Mouse (Mus musculus) limb, embryonic 10.5 days (tissue): ENCODE results near the gene Tbck. TPM values are rescaled to one million over a fixed set of nuclear protein-coding genes. Genes with fewer than 3 reads are reported as not detected.

Source experiments
- DNase-seq: peaks from one replicate; pipeline ENCODE4 v3.0.0-alpha.2; 2017; ENCODE audit warnings: low spot score
- H3K27ac ChIP-seq: fragments of 300-500 bp; sonication (generic); 2 replicates; pipeline ENCODE4 v1.5.1; 2016; ENCODE audit warnings: mild to moderate bottlenecking
- H3K27me3 ChIP-seq: fragments of 300-500 bp; sonication (generic); 2 replicates; pipeline ENCODE4 v1.6.1; 2016; ENCODE audit warnings: low read depth, mild to moderate bottlenecking; ENCODE audit not compliant: poor library complexity, severe bottlenecking
- H3K36me3 ChIP-seq: fragments of 300-500 bp; sonication (generic); 2 replicates; pipeline ENCODE4 v1.6.1; 2016; ENCODE audit warnings: mild to moderate bottlenecking, moderate library complexity
- H3K4me1 ChIP-seq: fragments of 300-500 bp; sonication (generic); 2 replicates; pipeline ENCODE4 v1.6.1; 2016
- H3K4me3 ChIP-seq: fragments of 300-500 bp; sonication (generic); 2 replicates; pipeline ENCODE4 v1.5.1; 2016; ENCODE audit warnings: mild to moderate bottlenecking, moderate library complexity
- H3K9me3 ChIP-seq: fragments of 300-500 bp; sonication (generic); replicated peaks from 2 replicates; pipeline ENCODE4 v1.6.1; 2016; ENCODE audit warnings: mild to moderate bottlenecking
- WGBS: fragments of 180-500 bp; shearing (Covaris S2); methylation state at CpG from one replicate; pipeline ENCODE4 v1.1.7; 2016; 5-methylcytosine and 5-hydroxymethylcytosine counted together
- polyA plus RNA-seq: library from polyadenylated mRNA; unstranded; fragments of >200 nt; fragmentation: Nextera tagmentation; extraction: Ambion mirVana; gene quantifications from 2 replicates; pipeline ENCODE4 v1.2.1, GENCODE M21; 2016

The Tbck gene
- polyA plus RNA-seq, 1 experiment from 2014 or later, result 23.1 TPM

DNA sequence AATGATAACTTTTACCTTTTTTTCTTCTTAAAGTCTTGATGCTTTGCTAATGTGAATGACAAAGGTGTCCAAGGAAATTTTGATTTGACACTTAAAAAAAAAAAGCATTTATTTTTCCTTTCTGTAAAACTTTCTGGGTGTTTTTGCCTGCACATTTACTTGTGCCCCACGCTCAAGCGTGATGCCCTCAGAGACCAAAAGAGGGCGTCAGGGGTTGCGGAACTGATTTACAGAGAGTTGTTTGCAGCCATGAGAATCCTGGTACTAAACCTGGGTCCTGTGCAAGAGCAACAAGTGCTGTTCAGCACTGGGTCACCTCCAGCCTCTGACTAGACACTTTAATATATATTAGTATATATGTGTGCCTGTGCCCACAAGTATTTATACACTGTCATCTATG is 23.0 kb downstream of the Tbck start:
- no peaks in the 10 kb centered on the region for H3K27me3 ChIP-seq
- H3K4me3 ChIP-seq, result no peak overlapping the region
- no peak for DNase-seq
- no peaks in the 10 kb centered on the region for H3K9me3 ChIP-seq
- peaks cover 6% of the 10 kb centered on the region; the same call in 1 of the 2 replicates for H3K36me3 ChIP-seq
- H3K27ac ChIP-seq, result no peak overlapping the region
- 85% methylated on average over 4 of the region's 4 CpGs for WGBS
- H3K4me1 ChIP-seq, result no peaks in the 10 kb centered on the region

DNA sequence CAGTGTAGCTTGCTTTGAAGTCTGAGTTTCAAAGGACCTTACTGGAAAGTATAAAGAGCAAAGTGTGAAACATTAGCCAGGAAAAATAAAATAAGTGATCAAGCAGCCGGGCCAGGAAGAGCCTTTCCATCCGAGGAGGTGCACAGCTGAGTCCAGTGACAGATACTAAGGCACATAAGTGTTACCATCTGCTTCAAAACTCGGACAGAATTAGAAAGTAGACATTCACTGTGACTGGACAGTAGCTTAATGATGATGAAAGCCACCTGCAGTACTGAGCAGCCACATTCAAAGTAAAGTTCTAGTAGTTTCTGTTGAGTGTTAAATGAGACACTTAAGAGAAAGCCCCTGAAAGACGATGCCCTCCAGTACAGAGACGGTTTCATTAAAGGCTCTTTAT is 30.0 kb downstream of the Tbck start:
- Histone ChIP-seq H3K27ac (no peak overlapping the region), H3K9me3 (no peaks in the 10 kb centered on the region), H3K27me3 (no peaks in the 10 kb centered on the region), H3K4me1 (peaks cover 7% of the 10 kb centered on the region; the same call in 1 of the 2 replicates), H3K4me3 (no peak overlapping the region), H3K36me3 (peaks cover 16% of the 10 kb centered on the region; the same call in 1 of the 2 replicates)
- DNase-seq, result no peak
- 29% methylated on average over 5 of the region's 5 CpGs for WGBS

DNA sequence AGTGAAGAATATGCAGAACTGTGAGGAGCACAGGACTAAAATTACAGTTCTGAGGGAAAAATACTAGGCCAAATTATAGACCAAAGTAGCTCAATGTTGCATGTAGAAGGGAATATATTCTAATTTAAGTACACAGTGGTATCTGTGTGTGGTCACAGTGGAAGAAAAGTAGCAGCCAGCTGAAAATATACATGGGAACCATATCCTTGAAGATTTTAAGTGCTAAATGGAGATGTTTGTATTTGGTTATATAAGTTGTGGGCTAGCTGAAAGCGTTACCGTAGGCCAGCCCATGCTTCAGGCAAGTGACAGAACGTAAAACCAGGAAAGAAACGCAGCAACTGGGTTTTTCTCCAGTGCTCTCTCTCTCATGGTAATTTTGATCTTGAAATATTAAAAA is 33.4 kb downstream of the Tbck start:
- no peak overlapping the region for H3K4me3 ChIP-seq
- 94% methylated on average over 4 of the region's 4 CpGs for WGBS
- DNase-seq, result no peak
- no peaks in the 10 kb centered on the region for H3K9me3 ChIP-seq
- H3K36me3 ChIP-seq, result peaks cover 20% of the 10 kb centered on the region
- peaks cover 7% of the 10 kb centered on the region; the same call in 1 of the 2 replicates for H3K4me1 ChIP-seq
- H3K27me3 ChIP-seq, result no peaks in the 10 kb centered on the region
- H3K27ac ChIP-seq, result no peak overlapping the region

DNA sequence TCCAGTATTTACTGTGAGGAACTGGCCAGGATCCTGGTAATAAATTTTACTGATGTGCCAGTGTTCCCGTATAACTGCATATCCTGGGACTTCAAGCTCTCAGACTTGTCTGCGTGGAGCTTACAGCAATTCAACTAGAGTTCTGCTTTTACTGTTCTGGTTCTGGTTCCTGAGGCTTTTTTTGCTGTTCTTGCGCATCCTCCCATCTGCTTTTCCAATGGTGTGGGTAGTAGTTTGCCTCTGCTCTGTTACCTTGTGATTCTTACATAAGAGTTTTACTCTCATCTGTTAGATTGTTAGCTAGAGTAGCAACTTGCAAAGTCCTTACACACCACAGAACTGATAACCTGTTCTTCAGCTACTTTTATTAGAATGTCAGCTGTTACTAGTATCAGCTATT is 40.4 kb downstream of the Tbck start:
- Histone ChIP-seq H3K9me3 (no peaks in the 10 kb centered on the region), H3K4me1 (no peaks in the 10 kb centered on the region), H3K36me3 (peaks cover 23% of the 10 kb centered on the region), H3K27ac (no peak overlapping the region), H3K4me3 (no peak overlapping the region), H3K27me3 (no peaks in the 10 kb centered on the region)
- WGBS, result 87% methylated on average over 3 of the region's 3 CpGs
- no peak for DNase-seq

DNA sequence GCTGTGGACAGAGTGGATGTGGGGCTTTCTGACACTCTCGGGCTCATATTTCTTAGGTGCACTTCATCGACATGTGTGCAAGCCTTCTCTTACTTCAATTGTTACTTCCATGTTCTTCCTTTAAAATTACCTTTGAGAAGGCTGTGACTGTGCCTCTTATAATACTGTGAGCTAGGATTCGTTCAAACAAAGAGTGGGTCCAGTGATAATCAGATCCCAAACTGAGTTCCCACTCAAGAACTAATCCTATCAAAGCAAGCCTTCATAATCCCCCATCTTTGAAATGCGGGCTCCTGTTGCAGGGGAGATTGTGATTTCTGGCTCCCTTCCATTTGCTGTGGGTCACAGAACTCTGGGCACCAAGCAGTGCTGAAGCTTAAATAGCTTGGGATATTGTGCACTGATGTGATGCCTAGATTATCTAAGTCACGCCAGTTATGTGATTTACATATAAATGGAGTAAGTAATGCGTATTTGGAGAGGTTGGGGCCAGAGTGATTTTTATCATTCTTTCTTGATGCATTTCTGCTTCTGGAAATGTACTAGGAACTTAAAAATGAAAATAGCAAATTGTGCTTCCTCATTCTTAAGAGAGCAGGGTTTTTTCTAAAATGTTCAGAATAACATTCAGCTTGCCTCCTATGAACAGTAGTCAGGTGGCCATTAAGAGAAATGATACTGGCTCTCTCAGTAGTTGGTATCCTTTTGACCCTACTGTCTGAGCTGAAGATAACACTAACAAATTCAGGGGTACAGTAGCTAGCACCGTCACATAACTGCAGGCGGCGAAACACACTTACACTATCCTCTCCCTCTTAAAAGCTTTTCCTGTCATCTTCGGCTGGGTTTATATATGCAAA is 60.6 kb downstream of the Tbck start:
- H3K4me1 ChIP-seq, result no peaks in the 10 kb centered on the region
- DNase-seq, result no peak
- no peak overlapping the region for H3K4me3 ChIP-seq
- WGBS, result 88% methylated on average over 10 of the region's 10 CpGs
- no peak overlapping the region for H3K27ac ChIP-seq
- H3K9me3 ChIP-seq, result no peaks in the 10 kb centered on the region
- H3K36me3 ChIP-seq, result no peaks in the 10 kb centered on the region
- H3K27me3 ChIP-seq, result no peaks in the 10 kb centered on the region

DNA sequence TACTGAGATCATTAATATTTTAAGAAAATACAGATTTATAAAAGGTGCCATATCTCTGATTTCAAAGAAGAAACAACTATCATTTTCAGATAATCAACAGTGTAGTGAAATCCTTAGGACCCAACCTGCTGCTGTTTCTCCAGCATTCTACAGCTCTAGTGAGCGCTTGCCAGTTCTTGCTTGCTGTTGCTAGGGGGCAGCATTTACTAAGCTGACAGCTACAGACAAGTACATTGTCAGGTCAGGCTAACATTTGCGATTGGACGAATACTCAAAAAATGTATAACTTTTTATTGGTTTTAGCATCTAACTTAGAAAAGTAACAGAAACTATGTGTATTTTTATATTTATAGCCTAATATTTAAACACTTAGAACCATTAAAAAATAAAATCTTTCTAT is 63.1 kb downstream of the Tbck start:
- H3K36me3 ChIP-seq, result no peaks in the 10 kb centered on the region
- no peaks in the 10 kb centered on the region for H3K9me3 ChIP-seq
- H3K27ac ChIP-seq, result no peak overlapping the region
- peak; percentile 37 for DNase-seq
- 53% methylated on average over 3 of the region's 3 CpGs for WGBS
- H3K4me3 ChIP-seq, result no peak overlapping the region
- no peaks in the 10 kb centered on the region for H3K27me3 ChIP-seq
- no peaks in the 10 kb centered on the region for H3K4me1 ChIP-seq

DNA sequence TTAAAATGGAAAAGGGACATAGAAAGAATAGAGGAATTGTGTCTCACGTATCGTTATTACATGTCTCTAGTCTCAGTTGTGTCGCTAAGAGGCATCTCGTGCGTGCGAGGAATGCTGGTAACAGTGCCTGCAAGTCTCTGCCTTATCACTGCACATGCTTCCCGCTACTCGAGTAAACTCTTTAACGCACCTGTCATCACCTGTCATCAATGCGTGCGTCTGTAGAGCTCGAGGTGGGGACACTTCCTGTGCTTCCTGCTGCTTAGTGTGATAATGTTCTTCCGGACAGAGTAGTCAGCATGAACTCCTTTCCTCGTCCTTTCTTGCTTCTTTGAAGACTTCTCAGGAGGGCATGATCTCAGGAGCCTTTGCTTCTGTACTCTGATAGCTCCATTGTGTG is 63.8 kb downstream of the Tbck start:
- H3K36me3 ChIP-seq, result peaks cover 4% of the 10 kb centered on the region; the same call in 1 of the 2 replicates
- no peaks in the 10 kb centered on the region for H3K27me3 ChIP-seq
- WGBS, result 85% methylated on average over 14 of the region's 14 CpGs
- DNase-seq, result no peak
- H3K4me3 ChIP-seq, result no peak overlapping the region
- no peaks in the 10 kb centered on the region for H3K4me1 ChIP-seq
- H3K27ac ChIP-seq, result no peak overlapping the region
- no peaks in the 10 kb centered on the region for H3K9me3 ChIP-seq

DNA sequence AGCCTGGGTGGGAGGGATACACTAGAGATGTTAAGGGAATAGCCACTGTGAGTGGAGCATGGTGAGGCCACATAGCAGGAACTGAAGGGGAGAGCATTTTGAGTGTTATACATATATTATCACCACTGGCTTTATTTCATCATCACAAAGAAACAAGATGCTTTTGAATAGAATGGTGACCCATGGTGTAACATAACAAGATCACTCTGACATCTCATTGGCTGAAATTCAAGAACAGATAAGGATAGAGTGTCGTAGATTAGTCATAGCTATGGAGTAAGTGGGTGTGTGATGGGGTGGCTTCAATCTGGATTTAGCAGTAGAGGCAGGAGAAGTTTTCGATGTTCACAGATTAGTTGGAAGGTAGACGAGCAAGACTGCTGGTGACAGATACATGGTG is 64.8 kb downstream of the Tbck start:
- Histone ChIP-seq H3K4me1 (no peaks in the 10 kb centered on the region), H3K9me3 (no peaks in the 10 kb centered on the region), H3K27ac (no peak overlapping the region), H3K27me3 (no peaks in the 10 kb centered on the region), H3K4me3 (no peak overlapping the region), H3K36me3 (peaks cover 11% of the 10 kb centered on the region; the same call in 1 of the 2 replicates)
- WGBS, result 92% methylated on average over 3 of the region's 3 CpGs
- DNase-seq, result no peak

DNA sequence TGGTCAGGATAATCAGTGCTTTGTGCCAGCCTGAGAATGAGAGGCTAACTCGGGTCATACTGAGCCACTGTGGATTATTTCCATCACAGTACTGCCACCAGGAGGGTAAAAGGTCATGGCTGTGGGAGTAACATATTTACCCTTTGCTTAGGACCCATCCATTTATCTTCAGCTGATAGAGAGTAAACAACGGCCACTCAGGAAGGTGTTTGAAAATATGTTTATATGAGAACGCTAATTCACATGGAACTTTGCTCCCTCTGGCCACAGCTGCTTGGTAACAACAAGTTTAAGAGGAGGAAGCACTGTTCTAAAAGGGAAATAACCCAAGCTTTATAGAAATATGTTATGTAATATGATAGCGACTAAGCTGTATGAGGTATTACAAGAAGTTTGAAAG is 68.8 kb downstream of the Tbck start:
- no peak overlapping the region for H3K4me3 ChIP-seq
- WGBS, result 86% methylated on average over 4 of the region's 4 CpGs
- H3K4me1 ChIP-seq, result no peaks in the 10 kb centered on the region
- no peak overlapping the region for H3K27ac ChIP-seq
- H3K36me3 ChIP-seq, result peaks cover 22% of the 10 kb centered on the region; the same call in 1 of the 2 replicates
- H3K9me3 ChIP-seq, result no peaks in the 10 kb centered on the region
- DNase-seq, result no peak
- H3K27me3 ChIP-seq, result no peaks in the 10 kb centered on the region

DNA sequence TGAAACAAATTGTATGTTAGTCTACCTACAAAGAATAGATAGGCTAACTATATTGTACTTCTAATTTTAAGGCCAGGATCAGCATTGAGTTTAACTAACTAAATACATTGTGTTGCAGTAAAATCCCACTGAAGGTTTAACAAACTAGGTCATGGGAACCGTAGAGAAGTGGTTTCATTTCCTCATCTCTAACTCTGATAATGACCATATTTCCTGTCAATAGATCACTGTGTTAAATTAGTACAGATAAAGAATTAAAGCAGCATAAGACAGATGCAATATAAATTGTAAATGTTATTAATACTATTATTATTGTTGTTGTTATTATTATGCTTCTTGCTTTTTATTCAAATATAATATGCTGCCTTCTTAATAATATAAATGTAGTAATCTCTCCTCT is 72.3 kb downstream of the Tbck start:
- H3K4me1 ChIP-seq, result no peaks in the 10 kb centered on the region
- 93% methylated on average over 1 of the region's 1 CpGs for WGBS
- peaks cover 24% of the 10 kb centered on the region; the same call in 1 of the 2 replicates for H3K36me3 ChIP-seq
- no peaks in the 10 kb centered on the region for H3K9me3 ChIP-seq
- no peak for DNase-seq
- H3K27ac ChIP-seq, result no peak overlapping the region
- H3K4me3 ChIP-seq, result no peak overlapping the region
- H3K27me3 ChIP-seq, result no peaks in the 10 kb centered on the region

DNA sequence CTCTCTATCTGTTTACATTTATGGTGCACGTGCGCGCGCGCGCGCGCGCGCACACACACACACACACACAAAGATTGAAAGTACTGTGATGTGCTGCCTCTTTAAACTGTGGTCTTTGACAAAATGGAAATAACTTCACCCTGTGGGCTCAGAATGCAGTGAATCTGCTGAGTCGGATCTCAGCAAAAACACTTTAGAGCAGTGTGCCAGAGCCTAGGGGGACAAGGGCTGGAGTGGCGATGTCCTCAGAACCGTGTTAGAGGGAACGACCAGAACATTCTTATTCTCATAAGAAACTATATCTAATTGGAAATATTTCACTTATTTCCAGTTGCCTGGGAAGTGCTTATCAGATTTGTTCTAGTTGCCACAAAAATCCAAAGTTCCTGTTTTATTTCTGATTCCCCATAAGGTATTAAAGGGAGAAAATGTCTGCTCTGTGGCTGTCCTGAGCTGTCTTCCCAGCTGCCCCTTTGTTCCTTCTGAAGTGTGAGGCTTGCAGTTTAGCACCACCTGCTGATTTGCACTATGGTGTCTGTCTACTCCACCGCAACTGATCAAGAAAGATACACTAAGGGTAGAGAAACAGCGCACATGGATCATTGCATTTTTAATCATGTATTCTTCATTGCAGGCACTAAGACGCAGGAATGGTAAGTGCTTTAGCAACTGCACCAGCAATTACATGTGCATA is 82.2 kb downstream of the Tbck start:
- Histone ChIP-seq H3K9me3 (no peaks in the 10 kb centered on the region), H3K27ac (no peak overlapping the region), H3K27me3 (no peaks in the 10 kb centered on the region), H3K4me3 (no peak overlapping the region), H3K36me3 (0 out of 2 replicates have a peak, but pooled peaks cover 4% of the 10 kb centered on the region), H3K4me1 (no peaks in the 10 kb centered on the region)
- DNase-seq, result no peak
- WGBS, result 94% methylated on average over 17 of the region's 17 CpGs

DNA sequence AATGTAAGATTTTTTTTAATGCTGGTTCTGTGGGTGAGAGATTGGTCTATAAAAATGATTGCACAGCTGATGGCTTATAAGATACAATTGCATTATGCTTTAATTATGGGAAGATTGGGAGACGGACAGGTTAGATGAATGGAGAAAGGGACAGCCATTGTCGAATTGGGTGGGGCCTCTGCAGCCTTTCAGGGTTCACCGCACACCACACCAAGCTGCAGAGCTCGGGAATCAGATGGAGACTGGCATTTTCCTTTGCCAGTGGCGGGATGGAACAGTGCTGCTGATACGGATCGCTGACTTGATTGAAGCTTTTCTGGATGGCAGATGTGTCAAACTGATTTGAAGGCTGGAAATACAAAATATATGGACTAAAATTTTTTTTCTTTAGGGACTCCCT is 88.1 kb downstream of the Tbck start:
- no peak overlapping the region for H3K27ac ChIP-seq
- no peaks in the 10 kb centered on the region for H3K9me3 ChIP-seq
- WGBS, result 91% methylated on average over 7 of the region's 7 CpGs
- H3K36me3 ChIP-seq, result no peaks in the 10 kb centered on the region
- no peaks in the 10 kb centered on the region for H3K27me3 ChIP-seq
- H3K4me1 ChIP-seq, result no peaks in the 10 kb centered on the region
- H3K4me3 ChIP-seq, result no peak overlapping the region
- DNase-seq, result no peak

DNA sequence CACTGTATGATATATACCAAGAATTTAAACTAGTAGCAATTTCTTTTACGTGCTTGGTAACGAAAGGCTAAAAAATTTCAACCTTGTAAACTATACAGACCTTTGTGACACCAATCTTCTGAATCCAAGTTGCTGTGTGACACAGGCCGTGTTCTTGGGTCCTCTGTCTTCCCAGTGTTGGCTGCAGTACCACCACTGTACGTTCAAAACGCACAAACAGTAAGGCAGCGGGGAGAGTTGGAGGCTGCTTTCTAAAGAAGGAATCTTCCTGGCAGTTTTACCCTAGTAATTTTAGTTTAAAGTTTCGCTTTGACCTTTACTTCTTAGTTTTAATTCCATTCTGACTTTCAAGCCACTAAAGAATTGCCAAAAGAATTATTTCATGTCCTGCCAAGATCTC is 92.7 kb downstream of the Tbck start:
- WGBS, result 93% methylated on average over 7 of the region's 7 CpGs
- no peak for DNase-seq
- 0 out of 2 replicates have a peak, but pooled peaks cover 2% of the 10 kb centered on the region for H3K36me3 ChIP-seq
- 0 out of 2 replicates have a peak, but pooled peaks cover 3% of the 10 kb centered on the region for H3K4me1 ChIP-seq
- no peak overlapping the region for H3K4me3 ChIP-seq
- no peaks in the 10 kb centered on the region for H3K9me3 ChIP-seq
- no peaks in the 10 kb centered on the region for H3K27me3 ChIP-seq
- no peak overlapping the region for H3K27ac ChIP-seq
